Mouse (Mus musculus) neural tube, embryonic 13.5 days (tissue): ENCODE results near the gene Shisa9. TPM values are rescaled to one million over a fixed set of nuclear protein-coding genes. Genes with fewer than 3 reads are reported as not detected.

ENCODE experiments used
- ATAC-seq: fragments of 200-750 bp; cut with Nextera tagmentation; 2 replicates; pipeline ENCODE4 v1.8.0; 2017; ENCODE audit warnings: low read depth, mild to moderate bottlenecking, moderate TSS enrichment, moderate library complexity
- H3K27ac ChIP-seq: fragments of 300-500 bp; sonication (generic); replicated peaks from 2 replicates; pipeline ENCODE4 v1.5.1; 2015; ENCODE audit warnings: moderate library complexity, mild to moderate bottlenecking, inconsistent platforms
- H3K27me3 ChIP-seq: fragments of 300-500 bp; sonication (generic); 2 replicates; pipeline ENCODE4 v1.6.1; 2015; ENCODE audit warnings: mild to moderate bottlenecking, inconsistent platforms
- H3K36me3 ChIP-seq: fragments of 300-500 bp; sonication (generic); 2 replicates; pipeline ENCODE4 v1.6.1; 2015; ENCODE audit warnings: mild to moderate bottlenecking, inconsistent platforms
- H3K4me1 ChIP-seq: fragments of 300-500 bp; sonication (generic); replicated peaks from 2 replicates; pipeline ENCODE4 v1.6.1; 2015; ENCODE audit warnings: inconsistent platforms
- H3K4me2 ChIP-seq: fragments of 300-500 bp; sonication (generic); 2 replicates; pipeline ENCODE4 v1.6.1; 2015; ENCODE audit warnings: inconsistent platforms, mild to moderate bottlenecking, moderate library complexity
- H3K4me3 ChIP-seq: fragments of 300-500 bp; sonication (generic); 2 replicates; pipeline ENCODE4 v1.5.1; 2015; ENCODE audit warnings: mild to moderate bottlenecking, inconsistent platforms
- H3K9ac ChIP-seq: fragments of 300-500 bp; sonication (generic); 2 replicates; pipeline ENCODE4 v1.6.1; 2015; ENCODE audit warnings: moderate library complexity, mild to moderate bottlenecking, inconsistent platforms
- H3K9me3 ChIP-seq: fragments of 300-500 bp; sonication (generic); 2 replicates; pipeline ENCODE4 v1.6.1; 2016; ENCODE audit warnings: inconsistent platforms
- WGBS: fragments of 180-500 bp; shearing (Covaris S2); methylation state at CpG from one replicate; pipeline ENCODE4 v1.1.7; 2015; 5-methylcytosine and 5-hydroxymethylcytosine counted together
- polyA plus RNA-seq: library from polyadenylated mRNA; unstranded; fragments of >200 nt; fragmentation: Nextera tagmentation; extraction: Ambion mirVana; gene quantifications from 2 replicates; pipeline ENCODE4 v1.2.1, GENCODE M21; 2015

Shisa9 gene
- polyA plus RNA-seq, 1 experiment from 2014 or later = 3.7 TPM

- no peak overlapping the region for H3K4me2 ChIP-seq
- H3K4me1 ChIP-seq = no peaks in the 10 kb centered on the region
- 84% methylated on average over 1 of the region's 1 CpGs for WGBS
- H3K9ac ChIP-seq = no peak overlapping the region
- no peak overlapping the region for H3K4me3 ChIP-seq
- no peaks in the 10 kb centered on the region for H3K36me3 ChIP-seq
- no peaks in the 10 kb centered on the region for H3K9me3 ChIP-seq
- no peaks in the 10 kb centered on the region for H3K27me3 ChIP-seq
- no peak for ATAC-seq
- no peak overlapping the region for H3K27ac ChIP-seq
Observed at GRCm38 (mm10) chr16:12206421-12206950, 222.6 kb downstream of the Shisa9 start.

DNA sequence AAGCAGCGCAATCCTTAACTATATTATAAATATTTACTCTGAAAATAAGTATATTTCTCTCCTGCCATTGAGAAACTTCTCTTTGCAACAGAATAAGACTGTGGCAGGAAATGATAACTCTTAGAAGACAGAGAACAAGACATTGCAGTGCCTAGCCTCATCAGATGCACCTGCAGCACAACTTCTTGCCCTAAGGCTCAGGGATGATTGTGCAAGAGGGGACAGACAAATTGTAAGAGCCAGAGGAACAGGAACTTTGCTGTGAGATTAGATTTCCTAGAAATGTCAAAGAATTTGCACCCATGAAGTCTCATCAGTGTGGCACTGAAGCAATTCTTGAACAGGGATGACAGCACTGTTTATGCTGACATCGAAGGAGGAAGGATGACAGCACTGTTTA is 223.0 kb downstream of the Shisa9 start:
- WGBS = 88% methylated on average over 2 of the region's 2 CpGs
- no peak overlapping the region for H3K4me2 ChIP-seq
- H3K4me1 ChIP-seq = no peaks in the 10 kb centered on the region
- no peak overlapping the region for H3K4me3 ChIP-seq
- H3K9me3 ChIP-seq = no peaks in the 10 kb centered on the region
- no peaks in the 10 kb centered on the region for H3K27me3 ChIP-seq
- no peak overlapping the region for H3K27ac ChIP-seq
- ATAC-seq = no peak
- no peak overlapping the region for H3K9ac ChIP-seq
- H3K36me3 ChIP-seq = no peaks in the 10 kb centered on the region

DNA sequence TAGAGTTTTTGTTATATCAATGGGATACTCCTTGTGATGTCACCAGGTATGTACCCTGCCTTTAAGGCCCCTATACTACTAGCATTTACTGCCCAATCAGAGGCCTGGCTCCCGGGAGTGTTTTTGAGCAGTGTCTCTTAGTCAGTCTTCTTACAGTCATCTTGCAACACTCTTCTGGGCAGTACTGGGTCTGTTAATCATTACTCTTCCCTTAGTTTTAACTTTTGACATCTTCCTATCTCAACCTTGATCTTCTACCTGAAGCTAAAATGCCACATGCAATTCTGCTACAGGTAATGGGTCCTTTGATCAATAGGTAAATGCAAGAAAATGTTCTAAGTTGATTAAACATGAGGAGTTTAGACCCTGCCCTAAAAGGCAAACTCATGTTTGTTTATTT is 225.4 kb downstream of the Shisa9 start:
- no peaks in the 10 kb centered on the region for H3K9me3 ChIP-seq
- no peaks in the 10 kb centered on the region for H3K27me3 ChIP-seq
- no peak for ATAC-seq
- WGBS = 100% methylated on average over 1 of the region's 1 CpGs
- no peak overlapping the region for H3K9ac ChIP-seq
- H3K27ac ChIP-seq = no peak overlapping the region
- no peak overlapping the region for H3K4me2 ChIP-seq
- no peaks in the 10 kb centered on the region for H3K4me1 ChIP-seq
- H3K4me3 ChIP-seq = no peak overlapping the region
- H3K36me3 ChIP-seq = no peaks in the 10 kb centered on the region

DNA sequence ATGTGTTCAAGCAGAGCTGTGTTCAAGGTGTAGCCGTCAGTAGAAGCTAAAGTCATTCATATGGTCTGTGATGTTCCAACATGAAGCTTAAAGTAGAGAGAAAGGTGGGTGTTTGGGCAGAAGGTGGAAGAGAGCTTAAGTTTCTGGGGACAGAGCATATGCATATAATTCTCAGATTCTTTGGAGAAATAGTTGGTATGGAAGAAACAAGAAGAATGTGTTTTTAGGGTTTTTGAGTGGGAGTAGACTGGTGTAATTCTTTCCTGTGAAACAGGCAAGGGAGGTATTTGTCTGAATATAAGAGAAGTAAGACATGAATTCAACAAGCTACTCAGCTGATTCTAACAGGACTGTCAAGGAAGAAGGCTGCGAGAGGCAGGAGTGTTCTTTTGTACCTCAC is 225.9 kb downstream of the Shisa9 start:
- no peak for ATAC-seq
- Histone ChIP-seq H3K36me3 (no peaks in the 10 kb centered on the region), H3K9ac (no peak overlapping the region), H3K9me3 (no peaks in the 10 kb centered on the region), H3K4me2 (no peak overlapping the region), H3K27ac (no peak overlapping the region), H3K27me3 (no peaks in the 10 kb centered on the region), H3K4me1 (no peaks in the 10 kb centered on the region), H3K4me3 (no peak overlapping the region)
- WGBS = 85% methylated on average over 2 of the region's 2 CpGs

DNA sequence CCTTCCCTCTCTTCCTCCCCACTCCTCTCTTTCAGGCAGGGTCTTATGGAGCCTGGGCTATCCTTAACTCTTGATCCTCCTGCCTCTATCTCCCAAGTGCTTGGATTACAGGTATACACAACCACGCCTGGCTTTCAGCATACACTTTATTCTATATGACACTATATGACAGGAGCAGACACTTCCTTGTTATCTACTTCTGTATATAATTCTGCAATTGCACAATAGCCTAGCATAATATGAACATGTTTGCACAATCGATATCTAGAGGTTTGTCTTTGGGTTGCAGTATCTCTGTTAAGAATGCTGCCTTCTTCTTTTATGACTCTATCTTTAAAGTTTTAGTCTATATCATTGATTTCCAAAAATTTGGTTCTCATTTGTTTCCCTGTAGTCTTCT is 230.1 kb downstream of the Shisa9 start:
- Histone ChIP-seq H3K9me3 (no peaks in the 10 kb centered on the region), H3K9ac (no peak overlapping the region), H3K27ac (no peak overlapping the region), H3K4me3 (no peak overlapping the region), H3K36me3 (no peaks in the 10 kb centered on the region), H3K4me2 (no peak overlapping the region), H3K27me3 (no peaks in the 10 kb centered on the region), H3K4me1 (peaks cover 12% of the 10 kb centered on the region)
- ATAC-seq = no peak
- WGBS = 88% methylated on average over 2 of the region's 2 CpGs

DNA sequence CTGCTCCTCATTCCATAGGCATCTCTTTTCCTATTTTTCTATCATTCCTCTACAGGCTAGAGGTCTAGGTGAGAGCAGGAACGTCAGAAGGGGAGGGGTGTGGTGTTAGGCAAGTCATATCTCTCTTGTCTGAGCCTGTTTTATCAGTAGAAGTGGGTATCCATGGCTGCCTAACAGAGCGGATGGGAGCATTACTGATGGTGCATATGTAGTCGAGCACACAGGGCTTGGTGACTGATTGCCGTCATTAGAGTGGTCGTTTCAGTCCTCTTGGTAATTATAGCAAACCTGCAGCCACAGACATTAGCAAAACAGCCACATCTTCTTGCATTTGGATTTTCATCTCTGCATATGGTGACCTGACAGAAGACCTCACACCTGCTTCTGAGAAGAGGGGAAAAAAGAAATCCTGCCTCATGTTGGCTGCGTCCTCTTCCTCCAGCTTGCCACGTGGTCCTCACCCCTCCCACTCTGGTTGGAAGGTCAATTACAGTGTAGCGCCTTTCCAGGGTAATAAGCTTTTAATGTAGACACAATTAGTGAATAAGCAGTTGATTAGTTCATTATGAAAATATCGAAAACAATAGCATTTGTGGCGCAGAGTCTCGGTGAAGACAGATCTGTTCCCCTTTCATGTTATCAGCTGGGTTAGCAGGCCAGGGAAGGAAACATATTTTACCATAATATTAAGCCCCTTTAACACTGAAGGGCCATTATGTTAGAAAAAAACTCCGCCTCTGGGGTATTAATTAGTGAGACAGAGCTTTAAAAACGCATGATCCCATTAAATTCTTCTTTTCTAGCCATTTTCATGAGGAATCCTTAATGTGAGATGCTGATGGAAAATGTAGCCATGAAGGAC is 233.6 kb downstream of the Shisa9 start:
- no peaks in the 10 kb centered on the region for H3K9me3 ChIP-seq
- WGBS = 44% methylated on average over 13 of the region's 13 CpGs
- ATAC-seq = peak; percentile 72
- no peaks in the 10 kb centered on the region for H3K27me3 ChIP-seq
- H3K4me2 ChIP-seq = no peak overlapping the region
- H3K4me3 ChIP-seq = no peak overlapping the region
- H3K27ac ChIP-seq = peak overlapping the region; percentile 47; the same call in 1 of the 2 replicates
- no peak overlapping the region for H3K9ac ChIP-seq
- peaks cover 12% of the 10 kb centered on the region for H3K4me1 ChIP-seq
- H3K36me3 ChIP-seq = no peaks in the 10 kb centered on the region

- Histone ChIP-seq H3K4me1 (peaks cover 12% of the 10 kb centered on the region), H3K36me3 (no peaks in the 10 kb centered on the region), H3K4me3 (no peak overlapping the region), H3K27me3 (no peaks in the 10 kb centered on the region), H3K9me3 (no peaks in the 10 kb centered on the region), H3K9ac (no peak overlapping the region), H3K4me2 (no peak overlapping the region), H3K27ac (peak overlapping the region; percentile 29)
- 54% methylated on average over 2 of the region's 2 CpGs for WGBS
- no peak for ATAC-seq
Observed at GRCm38 (mm10) chr16:12218151-12218532, 234.2 kb downstream of the Shisa9 start.

- Histone ChIP-seq H3K27me3 (no peaks in the 10 kb centered on the region), H3K4me2 (no peak overlapping the region), H3K36me3 (no peaks in the 10 kb centered on the region), H3K27ac (no peak overlapping the region), H3K4me3 (no peak overlapping the region), H3K4me1 (peaks cover 12% of the 10 kb centered on the region), H3K9me3 (no peaks in the 10 kb centered on the region), H3K9ac (no peak overlapping the region)
- ATAC-seq = no peak
- 81% methylated on average over 3 of the region's 3 CpGs for WGBS
Observed at GRCm38 (mm10) chr16:12219821-12220220, 235.9 kb downstream of the Shisa9 start.

- Histone ChIP-seq H3K9ac (no peak overlapping the region), H3K27me3 (no peaks in the 10 kb centered on the region), H3K9me3 (no peaks in the 10 kb centered on the region), H3K4me1 (no peaks in the 10 kb centered on the region), H3K4me3 (no peak overlapping the region), H3K4me2 (no peak overlapping the region), H3K36me3 (no peaks in the 10 kb centered on the region), H3K27ac (no peak overlapping the region)
- ATAC-seq = no peak
- WGBS = 92% methylated on average over 2 of the region's 2 CpGs
Observed at GRCm38 (mm10) chr16:12223537-12223936, 239.6 kb downstream of the Shisa9 start.

- H3K27ac ChIP-seq = no peak overlapping the region
- no peaks in the 10 kb centered on the region for H3K27me3 ChIP-seq
- no peaks in the 10 kb centered on the region for H3K36me3 ChIP-seq
- no peak overlapping the region for H3K4me2 ChIP-seq
- H3K9ac ChIP-seq = no peak overlapping the region
- no peaks in the 10 kb centered on the region for H3K9me3 ChIP-seq
- H3K4me1 ChIP-seq = no peaks in the 10 kb centered on the region
- whole genome bisulfite sequencing = 76% methylated on average over 3 of the region's 3 CpGs
- ATAC-seq = no peak
- H3K4me3 ChIP-seq = no peak overlapping the region
Observed at GRCm38 (mm10) chr16:12226937-12227336, 243.0 kb downstream of the Shisa9 start.

GRCm38 (mm10) chr16:12233288-12233687 is 249.4 kb downstream of the Shisa9 start:
- Histone ChIP-seq H3K4me1 (peaks cover 7% of the 10 kb centered on the region; the same call in 1 of the 2 replicates), H3K27ac (no peak overlapping the region), H3K27me3 (no peaks in the 10 kb centered on the region), H3K9me3 (no peaks in the 10 kb centered on the region), H3K9ac (no peak overlapping the region), H3K36me3 (no peaks in the 10 kb centered on the region), H3K4me2 (no peak overlapping the region), H3K4me3 (no peak overlapping the region)
- no peak for ATAC-seq
- WGBS = 77% methylated on average over 3 of the region's 3 CpGs

- no peak for ATAC-seq
- 57% methylated on average over 2 of the region's 2 CpGs for WGBS
Observed at GRCm38 (mm10) chr16:12234289-12234688, 250.4 kb downstream of the Shisa9 start.

More at GRCm38 (mm10) chr16:12234289-12234688, 250.4 kb downstream of the Shisa9 start:
- Histone ChIP-seq H3K9ac (no peak overlapping the region), H3K4me2 (no peak overlapping the region), H3K27ac (no peak overlapping the region), H3K36me3 (no peaks in the 10 kb centered on the region), H3K4me1 (peaks cover 7% of the 10 kb centered on the region; the same call in 1 of the 2 replicates), H3K9me3 (no peaks in the 10 kb centered on the region), H3K4me3 (no peak overlapping the region), H3K27me3 (no peaks in the 10 kb centered on the region)
